Mouse (Mus musculus) cerebellum, adult 2 months (tissue): ENCODE measurements around the gene Stam2.

Source experiments
- CTCF ChIP-seq: fragments of 200-500 bp; IDR thresholded peaks from 2 replicates; pipeline ENCODE4 v1.5.1; 2011; ENCODE audit warnings: low read depth, mild to moderate bottlenecking, control low read depth, low read length, moderate library complexity, borderline replicate concordance; ENCODE audit not compliant: insufficient read depth
- POLR2A ChIP-seq: fragments of 200-500 bp; IDR thresholded peaks from 2 replicates; pipeline ENCODE4 v1.6.1; 2011; ENCODE audit warnings: low read length, control low read depth, borderline replicate concordance; ENCODE audit not compliant: insufficient read depth

- TF ChIP-seq CTCF (no peak), POLR2A (no peak)
These were observed 9.5 kb downstream of the Stam2 start for GRCm38 (mm10) chr2:52732611-52733010.
